Mouse (Mus musculus): ENCODE results near the gene Fmo4.
"Not testable (repeated sequence)": the region's sequence is repeated elsewhere in the genome, so short reads cannot be mapped to it uniquely, and the experiment has no call there.

Gene Fmo4

GRCm38 (mm10) chr1:162792306-162793044 is 21.3 kb downstream of the Fmo4 start:
- DNase-seq (ENCODE audit: low spot score in 2 of 2) = no peak

- no peak for DNase-seq (ENCODE audit: low spot score in 2 of 2)
These were observed 28.6 kb downstream of the Fmo4 start for GRCm38 (mm10) chr1:162785222-162785621.

- DNase-seq (ENCODE audit: low spot score in 2 of 2) = no peak
These were observed 30.0 kb downstream of the Fmo4 start for GRCm38 (mm10) chr1:162783669-162784248.

GRCm38 (mm10) chr1:162781035-162781434 is 32.7 kb downstream of the Fmo4 start:
- not testable (repeated sequence) for DNase-seq (ENCODE audit: low spot score in 2 of 2)

- DNase-seq (ENCODE audit: low spot score in 2 of 2) = no peak
These were observed 35.7 kb downstream of the Fmo4 start for GRCm38 (mm10) chr1:162777943-162778538.

GRCm38 (mm10) chr1:162773661-162774060 is 40.1 kb downstream of the Fmo4 start:
- no peak for DNase-seq (ENCODE audit: low spot score in 2 of 2)

- no peak for DNase-seq (ENCODE audit: low spot score in 2 of 2)
These were observed 42.0 kb downstream of the Fmo4 start for GRCm38 (mm10) chr1:162771617-162772360.

- DNase-seq (ENCODE audit: low spot score in 2 of 2) = no peak
These were observed 61.8 kb downstream of the Fmo4 start for GRCm38 (mm10) chr1:162752009-162752408.

- no peak for DNase-seq (ENCODE audit: low spot score in 2 of 2)
These were observed 64.2 kb downstream of the Fmo4 start for GRCm38 (mm10) chr1:162749607-162750006.

- DNase-seq (ENCODE audit: low spot score in 2 of 2) = no peak
These were observed 65.0 kb downstream of the Fmo4 start for GRCm38 (mm10) chr1:162748761-162749160.

Measured in cerebellum, postnatal 4 days (tissue).